Mouse (Mus musculus) forebrain, embryonic 15.5 days (tissue): Measurements from ENCODE around the gene Castor2. TPM values are rescaled to one million over a fixed set of nuclear protein-coding genes. Genes with fewer than 3 reads are reported as not detected.

Experiments used
- ATAC-seq: fragments of 200-750 bp; cut with Nextera tagmentation; replicated peaks from 2 replicates; pipeline ENCODE4 v1.8.0; 2017; ENCODE audit warnings: mild to moderate bottlenecking, moderate TSS enrichment, moderate library complexity
- H3K27ac ChIP-seq: fragments of 300-500 bp; sonication (generic); replicated peaks from 2 replicates; pipeline ENCODE4 v1.5.1; 2015; ENCODE audit warnings: mild to moderate bottlenecking, inconsistent platforms
- H3K27me3 ChIP-seq: fragments of 300-500 bp; sonication (generic); 2 replicates; pipeline ENCODE4 v1.6.1; 2015; ENCODE audit warnings: inconsistent platforms
- H3K36me3 ChIP-seq: fragments of 300-500 bp; sonication (generic); 2 replicates; pipeline ENCODE4 v1.6.1; 2015; ENCODE audit warnings: mild to moderate bottlenecking, inconsistent platforms
- H3K4me1 ChIP-seq: fragments of 300-500 bp; sonication (generic); 2 replicates; pipeline ENCODE4 v1.6.1; 2015; ENCODE audit warnings: inconsistent platforms
- H3K4me2 ChIP-seq: fragments of 300-500 bp; sonication (generic); replicated peaks from 2 replicates; pipeline ENCODE4 v1.6.1; 2015; ENCODE audit warnings: mild to moderate bottlenecking, inconsistent platforms
- H3K4me3 ChIP-seq: fragments of 300-500 bp; sonication (generic); 2 replicates; pipeline ENCODE4 v1.5.1; 2015; ENCODE audit warnings: mild to moderate bottlenecking, inconsistent platforms
- H3K9ac ChIP-seq: fragments of 300-500 bp; sonication (generic); replicated peaks from 2 replicates; pipeline ENCODE4 v1.6.1; 2015; ENCODE audit warnings: mild to moderate bottlenecking, inconsistent platforms
- H3K9me3 ChIP-seq: fragments of 300-500 bp; sonication (generic); 2 replicates; pipeline ENCODE4 v1.6.1; 2016; ENCODE audit warnings: inconsistent platforms
- WGBS: fragments of 180-500 bp; shearing (Covaris S2); methylation state at CpG from one replicate; pipeline ENCODE4 v1.1.7; 2015; ENCODE audit warnings: mixed read lengths; 5-methylcytosine and 5-hydroxymethylcytosine counted together
- polyA plus RNA-seq: library from polyadenylated mRNA; unstranded; fragments of >200 nt; fragmentation: Nextera tagmentation; extraction: Ambion mirVana; gene quantifications from 2 replicates; pipeline ENCODE4 v1.2.1, GENCODE M21; 2015

Castor2 gene
- polyA plus RNA-seq, 1 experiment from 2014 or later: 28.3 TPM

GRCm38 (mm10) chr5:134105829-134106228 lies 6.3 kb downstream of the Castor2 start:
- H3K4me2 ChIP-seq: no peak overlapping the region
- H3K4me3 ChIP-seq: no peak overlapping the region
- WGBS: 96% methylated on average over 8 of the region's 8 CpGs
- no peaks in the 10 kb centered on the region for H3K27me3 ChIP-seq
- H3K27ac ChIP-seq: no peak overlapping the region
- peaks cover 22% of the 10 kb centered on the region for H3K4me1 ChIP-seq
- peaks cover 15% of the 10 kb centered on the region for H3K36me3 ChIP-seq
- H3K9ac ChIP-seq: no peak overlapping the region
- no peak for ATAC-seq
- H3K9me3 ChIP-seq: no peaks in the 10 kb centered on the region

GRCm38 (mm10) chr5:134114981-134115380 lies 15.5 kb downstream of the Castor2 start:
- H3K4me3 ChIP-seq: no peak overlapping the region
- WGBS: 87% methylated on average over 5 of the region's 5 CpGs
- H3K27me3 ChIP-seq: no peaks in the 10 kb centered on the region
- no peak overlapping the region for H3K27ac ChIP-seq
- H3K36me3 ChIP-seq: peaks cover 31% of the 10 kb centered on the region
- no peaks in the 10 kb centered on the region for H3K4me1 ChIP-seq
- H3K9ac ChIP-seq: no peak overlapping the region
- no peak for ATAC-seq
- H3K9me3 ChIP-seq: no peaks in the 10 kb centered on the region
- H3K4me2 ChIP-seq: no peak overlapping the region

- no peak overlapping the region for H3K4me3 ChIP-seq
- H3K27ac ChIP-seq: no peak overlapping the region
- no peaks in the 10 kb centered on the region for H3K4me1 ChIP-seq
- no peak overlapping the region for H3K4me2 ChIP-seq
- H3K27me3 ChIP-seq: no peaks in the 10 kb centered on the region
- ATAC-seq: no peak
- WGBS: 92% methylated on average over 7 of the region's 7 CpGs
- peaks cover 27% of the 10 kb centered on the region for H3K36me3 ChIP-seq
- no peak overlapping the region for H3K9ac ChIP-seq
- H3K9me3 ChIP-seq: no peaks in the 10 kb centered on the region
These were observed 16.2 kb downstream of the Castor2 start for GRCm38 (mm10) chr5:134115639-134116259.

- H3K27ac ChIP-seq: no peak overlapping the region
- 0 out of 2 replicates have a peak, but pooled peaks cover 2% of the 10 kb centered on the region for H3K4me1 ChIP-seq
- WGBS: 92% methylated on average over 15 of the region's 15 CpGs
- H3K9me3 ChIP-seq: no peaks in the 10 kb centered on the region
- no peak overlapping the region for H3K9ac ChIP-seq
- H3K36me3 ChIP-seq: peaks cover 19% of the 10 kb centered on the region
- H3K4me2 ChIP-seq: no peak overlapping the region
- ATAC-seq: no peak
- no peak overlapping the region for H3K4me3 ChIP-seq
- H3K27me3 ChIP-seq: no peaks in the 10 kb centered on the region
These were observed 19.4 kb downstream of the Castor2 start for GRCm38 (mm10) chr5:134118798-134119407.

GRCm38 (mm10) chr5:134119481-134120120 lies 20.1 kb downstream of the Castor2 start:
- peaks cover 26% of the 10 kb centered on the region for H3K36me3 ChIP-seq
- no peak overlapping the region for H3K4me3 ChIP-seq
- 76% methylated on average over 10 of the region's 10 CpGs for WGBS
- no peaks in the 10 kb centered on the region for H3K27me3 ChIP-seq
- no peak for ATAC-seq
- no peak overlapping the region for H3K9ac ChIP-seq
- no peak overlapping the region for H3K27ac ChIP-seq
- no peaks in the 10 kb centered on the region for H3K9me3 ChIP-seq
- no peak overlapping the region for H3K4me2 ChIP-seq
- 0 out of 2 replicates have a peak, but pooled peaks cover 2% of the 10 kb centered on the region for H3K4me1 ChIP-seq

GRCm38 (mm10) chr5:134120135-134120534 lies 20.6 kb downstream of the Castor2 start:
- H3K4me1 ChIP-seq: 0 out of 2 replicates have a peak, but pooled peaks cover 2% of the 10 kb centered on the region
- no peak overlapping the region for H3K27ac ChIP-seq
- H3K36me3 ChIP-seq: peaks cover 28% of the 10 kb centered on the region
- no peak for ATAC-seq
- no peak overlapping the region for H3K4me2 ChIP-seq
- 93% methylated on average over 3 of the region's 3 CpGs for WGBS
- H3K4me3 ChIP-seq: no peak overlapping the region
- H3K9ac ChIP-seq: no peak overlapping the region
- H3K27me3 ChIP-seq: no peaks in the 10 kb centered on the region
- no peaks in the 10 kb centered on the region for H3K9me3 ChIP-seq

- H3K9me3 ChIP-seq: no peaks in the 10 kb centered on the region
- no peak overlapping the region for H3K4me2 ChIP-seq
- 0 out of 2 replicates have a peak, but pooled peaks cover 2% of the 10 kb centered on the region for H3K4me1 ChIP-seq
- no peak overlapping the region for H3K27ac ChIP-seq
- WGBS: 67% methylated on average over 9 of the region's 9 CpGs
- peaks cover 35% of the 10 kb centered on the region for H3K36me3 ChIP-seq
- no peak overlapping the region for H3K4me3 ChIP-seq
- no peaks in the 10 kb centered on the region for H3K27me3 ChIP-seq
- no peak for ATAC-seq
- no peak overlapping the region for H3K9ac ChIP-seq
These were observed 21.8 kb downstream of the Castor2 start for GRCm38 (mm10) chr5:134121138-134121892.

- Histone ChIP-seq H3K4me2 (no peak overlapping the region), H3K9me3 (no peaks in the 10 kb centered on the region), H3K27ac (no peak overlapping the region), H3K27me3 (no peaks in the 10 kb centered on the region), H3K4me3 (no peak overlapping the region), H3K36me3 (peaks cover 39% of the 10 kb centered on the region), H3K9ac (no peak overlapping the region), H3K4me1 (0 out of 2 replicates have a peak, but pooled peaks cover 2% of the 10 kb centered on the region)
- 85% methylated on average over 4 of the region's 4 CpGs for WGBS
- no peak for ATAC-seq
These were observed 22.4 kb downstream of the Castor2 start for GRCm38 (mm10) chr5:134121893-134122259.

- H3K27ac ChIP-seq: no peak overlapping the region
- 90% methylated on average over 6 of the region's 6 CpGs for WGBS
- H3K4me3 ChIP-seq: no peak overlapping the region
- no peaks in the 10 kb centered on the region for H3K27me3 ChIP-seq
- 0 out of 2 replicates have a peak, but pooled peaks cover 2% of the 10 kb centered on the region for H3K4me1 ChIP-seq
- ATAC-seq: no peak
- no peak overlapping the region for H3K4me2 ChIP-seq
- no peaks in the 10 kb centered on the region for H3K9me3 ChIP-seq
- peaks cover 41% of the 10 kb centered on the region for H3K36me3 ChIP-seq
- H3K9ac ChIP-seq: no peak overlapping the region
These were observed 24.3 kb downstream of the Castor2 start for GRCm38 (mm10) chr5:134123846-134124245.

- 95% methylated on average over 2 of the region's 2 CpGs for WGBS
- ATAC-seq: no peak
- peaks cover 38% of the 10 kb centered on the region for H3K36me3 ChIP-seq
These were observed 26.7 kb downstream of the Castor2 start for GRCm38 (mm10) chr5:134126232-134126631.

GRCm38 (mm10) chr5:134131586-134131985 lies 32.1 kb downstream of the Castor2 start:
- H3K4me2 ChIP-seq: no peak overlapping the region
- 20% methylated on average over 4 of the region's 4 CpGs for WGBS
- no peak for ATAC-seq
- H3K27me3 ChIP-seq: no peaks in the 10 kb centered on the region
- no peak overlapping the region for H3K9ac ChIP-seq
- 0 out of 2 replicates have a peak overlapping the region, but pooled peaks have one; percentile 6 for H3K27ac ChIP-seq
- H3K4me3 ChIP-seq: no peak overlapping the region
- peaks cover 55% of the 10 kb centered on the region for H3K36me3 ChIP-seq
- H3K4me1 ChIP-seq: peaks cover 7% of the 10 kb centered on the region
- no peaks in the 10 kb centered on the region for H3K9me3 ChIP-seq

More at GRCm38 (mm10) chr5:134126232-134126631, 26.7 kb downstream of the Castor2 start:
- Histone ChIP-seq H3K4me1 (0 out of 2 replicates have a peak, but pooled peaks cover 3% of the 10 kb centered on the region), H3K27me3 (no peaks in the 10 kb centered on the region), H3K9ac (no peak overlapping the region), H3K4me3 (no peak overlapping the region), H3K27ac (no peak overlapping the region), H3K4me2 (no peak overlapping the region), H3K9me3 (no peaks in the 10 kb centered on the region)

GRCm38 (mm10) chr5:134136022-134136421 lies 36.5 kb downstream of the Castor2 start:
- no peak overlapping the region for H3K27ac ChIP-seq
- peaks cover 67% of the 10 kb centered on the region for H3K36me3 ChIP-seq
- H3K4me2 ChIP-seq: no peak overlapping the region
- no peak overlapping the region for H3K4me3 ChIP-seq
- peaks cover 7% of the 10 kb centered on the region for H3K4me1 ChIP-seq
- WGBS: 98% methylated on average over 12 of the region's 12 CpGs
- no peaks in the 10 kb centered on the region for H3K27me3 ChIP-seq
- ATAC-seq: no peak
- no peak overlapping the region for H3K9ac ChIP-seq
- H3K9me3 ChIP-seq: no peaks in the 10 kb centered on the region
